Mouse (Mus musculus) adrenal gland, adult 10 weeks (tissue): ENCODE measurements around the gene Rnf32. TPM values are rescaled to one million over a fixed set of nuclear protein-coding genes. Genes with fewer than 3 reads are reported as not detected.

ENCODE experiments used
- polyA plus RNA-seq: library from polyadenylated mRNA; stranded (reverse); fragments of 350-450 nt; fragmentation: Illumina TruSeq; extraction: RNeasy Lipid Tissue Mini Kit (QIAGEN cat#74804); gene quantifications from one replicate; pipeline ENCODE4 v1.2.3, GENCODE M21; 2014; ENCODE audit warnings: low read depth, low replicate concordance

Rnf32 gene
- 15.3 TPM for polyA plus RNA-seq

GRCm38 (mm10) chr5:29195570-29196263, at the start of gene Rnf32:
Gene Rnf32 (plus strand): TSS chr5:29195992.

Other genes starting within 250 kb of the Rnf32 start
- gene Lmbr1, start 182.4 kb downstream of the Rnf32 start, polyA plus RNA-seq, result 16.8 TPM
- gene Nom1, start 238.7 kb downstream of the Rnf32 start, polyA plus RNA-seq, result 23.9 TPM